Mouse (Mus musculus) liver, embryonic 14.5 days (tissue): ENCODE results near the gene Tdrkh. TPM values are rescaled to one million over a fixed set of nuclear protein-coding genes. Genes with fewer than 3 reads are reported as not detected.

ENCODE experiments used
- ATAC-seq: fragments of 200-750 bp; cut with Nextera tagmentation; 2 replicates; pipeline ENCODE4 v1.8.0; 2017; ENCODE audit warnings: moderate number of reproducible peaks, mild to moderate bottlenecking, moderate library complexity; ENCODE audit not compliant: insufficient read depth
- DNase-seq, 3 experiments: peaks; one replicate each; pipeline ENCODE4 v3.0.0-alpha.2; 2012 to 2013; ENCODE audit warnings: low read depth in 3 of 3, low spot score in 3 of 3
- H3K27ac ChIP-seq: fragments of 300-500 bp; sonication (generic); 2 replicates; pipeline ENCODE4 v1.5.1; 2014; ENCODE audit warnings: moderate library complexity, mild to moderate bottlenecking, control low read depth, inconsistent platforms
- H3K27me3 ChIP-seq: fragments of 300-500 bp; sonication (generic); 2 replicates; pipeline ENCODE4 v1.6.1; 2014; ENCODE audit warnings: mild to moderate bottlenecking, low read length, moderate library complexity; ENCODE audit not compliant: control insufficient read depth, insufficient read depth
- H3K36me3 ChIP-seq: fragments of 300-500 bp; sonication (generic); replicated peaks from 2 replicates; pipeline ENCODE4 v1.6.1; 2014; ENCODE audit warnings: low read depth; ENCODE audit not compliant: control insufficient read depth, insufficient read depth
- H3K4me1 ChIP-seq, 2 experiments: fragments of 200-500 bp in 1 of 2; fragments of 300-500 bp in 1 of 2; sonication (generic) in 1 of 2; replicated peaks; 2 replicates each; pipeline ENCODE4 v1.6.1; 2012 to 2014; ENCODE audit warnings: antibody characterized with exemption in 1 of 2, inconsistent platforms in 1 of 2, low read length in 1 of 2; ENCODE audit not compliant: control insufficient read depth in 2 of 2, insufficient read depth in 2 of 2
- H3K4me2 ChIP-seq: fragments of 300-500 bp; sonication (generic); 2 replicates; pipeline ENCODE4 v1.6.1; 2014; ENCODE audit warnings: low read depth, mild to moderate bottlenecking, control low read depth, moderate library complexity
- H3K4me3 ChIP-seq, 2 experiments: fragments of 200-500 bp in 1 of 2; fragments of 300-500 bp in 1 of 2; sonication (generic) in 1 of 2; 2 replicates each; pipeline ENCODE4 v1.5.1; 2012 to 2014; ENCODE audit warnings: low read depth in 2 of 2, low read length in 2 of 2, mild to moderate bottlenecking in 2 of 2, control low read depth in 1 of 2, inconsistent platforms in 1 of 2, moderate library complexity in 1 of 2; ENCODE audit not compliant: insufficient read depth in 1 of 2
- H3K9ac ChIP-seq: fragments of 300-500 bp; sonication (generic); replicated peaks from 2 replicates; pipeline ENCODE4 v1.6.1; 2014; ENCODE audit warnings: mild to moderate bottlenecking, control low read depth, moderate library complexity
- H3K9me3 ChIP-seq: fragments of 300-500 bp; sonication (generic); 2 replicates; pipeline ENCODE4 v1.6.1; 2016; ENCODE audit warnings: low read length, mixed read lengths; ENCODE audit not compliant: control insufficient read depth
- CTCF ChIP-seq: IDR thresholded peaks from 2 replicates; pipeline ENCODE4 v1.5.1; 2016; ENCODE audit warnings: antibody characterized with exemption, low read depth, control low read depth
- EP300 ChIP-seq: IDR thresholded peaks from 2 replicates; pipeline ENCODE4 v1.6.1; 2016; ENCODE audit warnings: antibody characterized with exemption, low read depth
- WGBS: fragments of 180-500 bp; shearing (Covaris S2); extraction: QIAGEN DNeasy Blood & Tissue Kit; methylation state at CpG from one replicate; pipeline ENCODE4 v1.1.7; 2014; ENCODE audit not compliant: insufficient replicate concordance; 5-methylcytosine and 5-hydroxymethylcytosine counted together
- polyA plus RNA-seq, 2 experiments: library from polyadenylated mRNA; depleted of rRNA in 1 of 2; stranded (reverse) in 1 of 2; unstranded in 1 of 2; fragments of >200 nt; fragmentation: Nextera tagmentation in 1 of 2; extraction: Ambion mirVana in 1 of 2; gene quantifications; 2 replicates each; pipeline versions ENCODE4 v1.2.1 to v1.2.3; 2012 to 2014

The Tdrkh gene
- polyA plus RNA-seq, 2 experiments = 3.0 to 9.0 TPM

GRCm38 (mm10) chr3:94373090-94373489 lies 40.0 kb upstream of the Tdrkh start:
- Histone ChIP-seq H3K9ac (no peak overlapping the region), H3K27ac (no peak overlapping the region), H3K4me2 (no peak overlapping the region), H3K4me3 (no peak overlapping the region), H3K4me1 (no peaks in the 10 kb centered on the region; a peak in 1 of 4 replicates), H3K9me3 (no peaks in the 10 kb centered on the region), H3K36me3 (no peaks in the 10 kb centered on the region), H3K27me3 (no peaks in the 10 kb centered on the region)
- no peak for DNase-seq
- WGBS = 5% methylated on average over 10 of the region's 10 CpGs
- ATAC-seq = no peak
- no peak for TF ChIP-seq EP300
- TF ChIP-seq CTCF = no peak

- Histone ChIP-seq H3K4me1 (no peaks in the 10 kb centered on the region), H3K4me3 (no peak overlapping the region), H3K4me2 (0 out of 2 replicates have a peak overlapping the region, but pooled peaks have one; percentile 8), H3K9ac (no peak overlapping the region), H3K27me3 (no peaks in the 10 kb centered on the region), H3K36me3 (no peaks in the 10 kb centered on the region), H3K9me3 (no peaks in the 10 kb centered on the region), H3K27ac (no peak overlapping the region)
- ATAC-seq (no peak), DNase-seq (no peak)
- WGBS = 1% methylated on average over 5 of the region's 5 CpGs
- no peak for TF ChIP-seq CTCF
- TF ChIP-seq EP300 = no peak
Observed at GRCm38 (mm10) chr3:94373597-94374011, 39.5 kb upstream of the Tdrkh start.

GRCm38 (mm10) chr3:94374636-94375035 lies 38.4 kb upstream of the Tdrkh start:
- DNase-seq = no peak
- Histone ChIP-seq H3K4me3 (no peak overlapping the region), H3K36me3 (no peaks in the 10 kb centered on the region), H3K4me2 (no peak overlapping the region), H3K4me1 (no peaks in the 10 kb centered on the region), H3K9me3 (no peaks in the 10 kb centered on the region), H3K27ac (no peak overlapping the region), H3K9ac (no peak overlapping the region), H3K27me3 (no peaks in the 10 kb centered on the region)
- TF ChIP-seq EP300 (no peak), CTCF (no peak)
- ATAC-seq = no peak

GRCm38 (mm10) chr3:94375146-94375545 lies 37.9 kb upstream of the Tdrkh start:
- Histone ChIP-seq H3K9ac (no peak overlapping the region), H3K27me3 (no peaks in the 10 kb centered on the region), H3K27ac (no peak overlapping the region), H3K4me1 (no peaks in the 10 kb centered on the region), H3K4me2 (no peak overlapping the region), H3K9me3 (no peaks in the 10 kb centered on the region), H3K36me3 (no peaks in the 10 kb centered on the region), H3K4me3 (no peak overlapping the region)
- DNase-seq (no peak), ATAC-seq (no peak)
- no peak for TF ChIP-seq EP300
- TF ChIP-seq CTCF = no peak
- WGBS = 36% methylated on average over 2 of the region's 2 CpGs

- Histone ChIP-seq H3K4me2 (no peak overlapping the region), H3K36me3 (no peaks in the 10 kb centered on the region), H3K4me3 (no peak overlapping the region), H3K9ac (no peak overlapping the region), H3K4me1 (no peaks in the 10 kb centered on the region), H3K27me3 (no peaks in the 10 kb centered on the region), H3K27ac (no peak overlapping the region), H3K9me3 (no peaks in the 10 kb centered on the region)
- no peak for DNase-seq
- ATAC-seq = no peak
- WGBS = 36% methylated on average over 5 of the region's 5 CpGs
- TF ChIP-seq CTCF (no peak), EP300 (no peak)
Observed at GRCm38 (mm10) chr3:94375861-94376260, 37.2 kb upstream of the Tdrkh start.
